8 mouse cellular contexts compared by ENCODE assay signal in the genomic region with DNA sequence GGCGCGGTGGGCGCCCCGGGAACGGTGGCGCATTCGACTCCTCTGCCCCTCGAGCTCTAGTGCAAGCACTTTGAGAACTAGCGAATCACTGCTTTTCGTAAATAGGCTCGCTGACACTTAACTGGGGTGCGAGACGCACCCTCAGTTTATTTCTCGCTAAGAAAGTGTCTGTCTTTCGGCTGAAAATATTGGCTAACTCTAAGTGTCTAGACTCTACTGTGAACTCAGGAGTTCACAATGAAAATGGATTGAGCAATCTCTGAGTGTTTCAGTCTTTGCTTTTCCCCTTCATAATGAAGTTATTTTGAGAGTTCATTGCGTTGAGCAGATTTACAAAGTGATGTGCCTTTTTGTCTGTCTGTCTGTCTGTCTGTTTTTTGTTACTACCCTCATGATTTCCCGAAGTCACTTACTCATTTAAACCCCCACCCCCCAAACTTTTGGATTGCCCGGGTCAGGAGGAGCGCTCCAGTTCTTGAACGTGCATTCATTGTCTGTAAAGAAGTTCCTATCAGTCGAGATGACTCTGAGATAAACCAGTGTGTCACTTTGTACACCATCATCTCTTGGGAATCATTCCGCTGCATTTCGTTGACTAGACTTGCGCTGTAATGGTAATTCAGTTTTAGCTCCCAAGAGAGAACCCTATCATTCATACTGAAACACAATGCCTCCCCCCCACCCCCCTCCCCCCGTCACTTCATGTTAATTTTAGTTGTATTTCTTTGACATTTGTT. TPM values are rescaled to one million over a fixed set of nuclear protein-coding genes. Genes with fewer than 3 reads are reported as not detected.
DNase-seq lines count a peak whose midpoint lies in the region; ATAC-seq lines count a peak whose summit lies in the region.

No protein-coding gene starts in this region.

- ATAC-seq in heart, embryonic 15.5 days (replicated peaks; ENCODE audit: insufficient number of reproducible peaks, insufficient read depth, low FRiP score, low read depth): no peak

- H3K4me3 ChIP-seq in heart, embryonic 15.5 days: peak overlapping the region; percentile 88
- H3K4me3 ChIP-seq in hindbrain, embryonic 10.5 days: peak overlapping the region; percentile 93
- H3K4me3 ChIP-seq in megakaryocyte, embryonic 14.5 days (replicated peaks): peak overlapping the region; percentile 94

- H3K4me2 ChIP-seq in heart, embryonic 15.5 days: peak overlapping the region; percentile 72

- no peaks in the 10 kb centered on the region for H3K36me3 ChIP-seq in heart, embryonic 15.5 days
- H3K36me3 ChIP-seq in hindbrain, embryonic 10.5 days: no peaks in the 10 kb centered on the region
- no peaks in the 10 kb centered on the region for H3K36me3 ChIP-seq in megakaryocyte, embryonic 14.5 days (replicated peaks; ENCODE audit: low read length)

- WGBS in heart, embryonic 15.5 days: 2% methylated on average over 25 of the region's 25 CpGs
- WGBS in hindbrain, embryonic 10.5 days: 2% methylated on average over 25 of the region's 25 CpGs

- H3K9me3 ChIP-seq in heart, embryonic 15.5 days (replicated peaks): 0 out of 2 replicates have a peak, but pooled peaks cover 4% of the 10 kb centered on the region
- 0 out of 2 replicates have a peak, but pooled peaks cover 3% of the 10 kb centered on the region for H3K9me3 ChIP-seq in hindbrain, embryonic 10.5 days
- H3K9me3 ChIP-seq in megakaryocyte, embryonic 14.5 days: 0 out of 2 replicates have a peak, but pooled peaks cover 4% of the 10 kb centered on the region

- intact Hi-C loops in heart, postnatal 36 days (cut with DNase I): loop anchor here (5.0 kb wide), 4 partner anchors 41 to 186 kb away; no protein-coding TSS in a partner anchor
- intact Hi-C loops in gastrocnemius, postnatal 36 days (cut with DNase I): loop anchor here (5.0 kb wide), 1 partner anchor 59 kb away; no protein-coding TSS in a partner anchor

- peak overlapping the region; percentile 93 for H3K9ac ChIP-seq in heart, embryonic 15.5 days

- no peaks in the 10 kb centered on the region for H3K27me3 ChIP-seq in heart, embryonic 15.5 days
- H3K27me3 ChIP-seq in hindbrain, embryonic 10.5 days (ENCODE audit: insufficient read depth, poor library complexity, severe bottlenecking): no peaks in the 10 kb centered on the region
- H3K27me3 ChIP-seq in megakaryocyte, embryonic 14.5 days (replicated peaks): peaks cover 2% of the 10 kb centered on the region

- peak overlapping the region; percentile 99 for H3K27ac ChIP-seq in heart, embryonic 15.5 days
- H3K27ac ChIP-seq in hindbrain, embryonic 10.5 days: peak overlapping the region; percentile 97

- DNase-seq in heart, postnatal 36 days: no peak
- DNase-seq in adipocyte (ENCODE audit: low spot score): peak; percentile 60
- no peak for DNase-seq in hindbrain, embryonic 10.5 days (ENCODE audit: low spot score)
- no peak for DNase-seq in gastrocnemius, postnatal 36 days
- DNase-seq in urinary bladder, adult 18-20 months (ENCODE audit: low spot score in 2 of 2): no peak
- DNase-seq in c-Kit-positive CD71-positive TER-119-positive erythroid progenitor cells, embryonic 14.5 days (ENCODE audit: low spot score): no peak

- H3K4me1 ChIP-seq in heart, embryonic 15.5 days (replicated peaks): peaks cover 32% of the 10 kb centered on the region
- H3K4me1 ChIP-seq in hindbrain, embryonic 10.5 days (replicated peaks): peaks cover 22% of the 10 kb centered on the region
- H3K4me1 ChIP-seq in megakaryocyte, embryonic 14.5 days: peaks cover 13% of the 10 kb centered on the region

RNA-seq across cellular contexts. Expression of a gene that starts 1.0 kb away (rescaled TPM):
- polyA plus RNA-seq in heart, embryonic 15.5 days (2015; fragmentation: Nextera tagmentation; extraction: Ambion mirVana): 43.4 and 48.0 TPM in 2 replicates
- 10 to 100 TPM; 73.7 to 88.3 TPM for total RNA-seq in heart, postnatal 36 days (2021)
- 24.9 and 27.5 TPM in 2 replicates for polyA plus RNA-seq in hindbrain, embryonic 10.5 days (2016; fragmentation: Nextera tagmentation; extraction: Ambion mirVana)
- 7.6 and 9.5 TPM in 2 replicates for polyA plus RNA-seq in megakaryocyte, embryonic 14.5 days (2012; ENCODE audit: insufficient read depth, low replicate concordance)
- total RNA-seq in gastrocnemius, postnatal 36 days (2021): 10 to 100 TPM; 47.3 to 70.7 TPM
